Mouse (Mus musculus) testis, adult 2 months (tissue): ENCODE data around the gene Rplp2.

Experiments
- CTCF ChIP-seq: fragments of 200-500 bp; IDR thresholded peaks from 2 replicates; pipeline ENCODE4 v1.5.1; 2012; ENCODE audit warnings: low read depth, mild to moderate bottlenecking, inconsistent platforms, low read length, moderate library complexity; ENCODE audit not compliant: control insufficient read depth, insufficient read depth, insufficient replicate concordance
- POLR2A ChIP-seq: fragments of 200-500 bp; IDR thresholded peaks from 2 replicates; pipeline ENCODE4 v1.6.1; 2012; ENCODE audit warnings: low read depth, mild to moderate bottlenecking, inconsistent platforms, low read length, moderate library complexity; ENCODE audit not compliant: control insufficient read depth

- TF ChIP-seq POLR2A (no peak), CTCF (no peak)
Observed at GRCm38 (mm10) chr7:141474160-141474559, 27.0 kb downstream of the Rplp2 start.
